Mouse (Mus musculus) cerebellum, adult 2 months (tissue): ENCODE results near the gene Dnaic1. TPM values are rescaled to one million over a fixed set of nuclear protein-coding genes. Genes with fewer than 3 reads are reported as not detected.
A peak's percentile ranks its signal among the peaks of the same experiment; 100 is the strongest.

Experiments
- DNase-seq, 2 experiments: peaks; one replicate each; pipeline ENCODE4 v3.0.0; 2021
- H3K27ac ChIP-seq: fragments of 200-500 bp; 2 replicates; pipeline ENCODE4 v1.5.1; 2012; ENCODE audit warnings: low read length, control low read depth, inconsistent platforms; ENCODE audit not compliant: insufficient read depth
- H3K27me3 ChIP-seq: fragments of 200-500 bp; 2 replicates; pipeline ENCODE4 v1.6.1; 2012; ENCODE audit warnings: inconsistent platforms, mild to moderate bottlenecking, low read length, moderate library complexity; ENCODE audit not compliant: control insufficient read depth, insufficient read depth
- H3K4me1 ChIP-seq: fragments of 200-500 bp; 2 replicates; pipeline ENCODE4 v1.6.1; 2011; ENCODE audit warnings: low read length; ENCODE audit not compliant: control insufficient read depth, insufficient read depth
- H3K4me3 ChIP-seq: fragments of 200-500 bp; replicated peaks from 2 replicates; pipeline ENCODE3; 2011; ENCODE audit warnings: mild to moderate bottlenecking, low read depth, low read length, control low read depth; ENCODE audit not compliant: insufficient read depth
- CTCF ChIP-seq: fragments of 200-500 bp; IDR thresholded peaks from 2 replicates; pipeline ENCODE4 v1.5.1; 2011; ENCODE audit warnings: low read depth, mild to moderate bottlenecking, control low read depth, low read length, moderate library complexity, borderline replicate concordance; ENCODE audit not compliant: insufficient read depth
- POLR2A ChIP-seq: fragments of 200-500 bp; IDR thresholded peaks from 2 replicates; pipeline ENCODE4 v1.6.1; 2011; ENCODE audit warnings: low read length, control low read depth, borderline replicate concordance; ENCODE audit not compliant: insufficient read depth
- WGBS: fragments of 180-500 bp; shearing (Covaris S2); methylation state at CpG from one replicate; pipeline ENCODE4 v1.1.7; 2018; 5-methylcytosine and 5-hydroxymethylcytosine counted together
- polyA plus RNA-seq: library from polyadenylated mRNA; depleted of rRNA; stranded (reverse); fragments of >200 nt; gene quantifications from 2 replicates; pipeline ENCODE4 v1.2.3, GENCODE M21; 2012

Dnaic1 gene
- polyA plus RNA-seq, 1 experiment, result 9.3 TPM

DNA sequence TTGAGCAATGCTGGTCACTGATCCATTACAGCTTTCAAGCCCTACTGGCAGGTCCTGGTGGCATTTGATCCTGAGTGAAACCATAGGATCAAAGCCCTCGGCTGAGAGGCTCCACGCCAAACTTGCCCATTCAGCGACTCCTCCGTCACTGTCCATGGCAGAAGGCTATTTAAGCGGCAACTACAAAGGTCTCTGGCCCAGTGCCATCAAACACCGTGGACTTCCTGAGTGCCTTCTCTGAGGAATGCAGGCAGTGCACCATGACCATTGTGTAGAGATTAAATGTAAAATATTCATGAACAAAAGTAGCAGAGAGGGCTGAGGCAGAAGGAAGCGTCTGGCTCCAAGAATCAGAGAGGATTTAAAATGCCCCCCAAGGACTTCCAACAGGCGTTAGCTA lies 41.6 kb upstream of the Dnaic1 start:
- Histone ChIP-seq H3K4me3 (no peak overlapping the region), H3K27ac (no peak overlapping the region), H3K4me1 (peaks cover 11% of the 10 kb centered on the region), H3K27me3 (no peaks in the 10 kb centered on the region)
- WGBS, result 12% methylated on average over 8 of the region's 8 CpGs
- peak; percentile 66 to 72 for DNase-seq
- no peak for TF ChIP-seq POLR2A

DNA sequence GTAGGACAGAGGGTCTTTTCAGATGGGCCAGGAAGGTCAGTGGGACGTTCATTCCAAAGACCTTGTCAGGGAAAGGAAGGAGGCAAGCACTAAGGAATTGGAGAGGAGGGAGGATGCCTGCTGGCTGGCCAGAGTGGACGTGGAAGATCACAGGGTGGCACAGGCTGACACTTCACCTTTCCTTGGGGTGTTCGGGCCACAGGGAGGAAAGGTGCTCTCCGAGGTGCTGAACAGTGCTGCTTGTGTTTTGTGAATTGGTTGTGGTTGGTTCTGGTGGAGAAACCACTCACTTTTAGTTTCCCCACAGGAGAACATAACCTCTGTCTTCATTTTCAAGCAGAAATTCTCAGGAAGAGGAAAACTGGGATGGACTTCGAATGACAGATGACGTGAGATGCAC lies 37.2 kb upstream of the Dnaic1 start:
- TF ChIP-seq CTCF, result no peak
- no peak for TF ChIP-seq POLR2A
- 51% methylated on average over 6 of the region's 6 CpGs for WGBS
- H3K4me3 ChIP-seq, result no peak overlapping the region

DNA sequence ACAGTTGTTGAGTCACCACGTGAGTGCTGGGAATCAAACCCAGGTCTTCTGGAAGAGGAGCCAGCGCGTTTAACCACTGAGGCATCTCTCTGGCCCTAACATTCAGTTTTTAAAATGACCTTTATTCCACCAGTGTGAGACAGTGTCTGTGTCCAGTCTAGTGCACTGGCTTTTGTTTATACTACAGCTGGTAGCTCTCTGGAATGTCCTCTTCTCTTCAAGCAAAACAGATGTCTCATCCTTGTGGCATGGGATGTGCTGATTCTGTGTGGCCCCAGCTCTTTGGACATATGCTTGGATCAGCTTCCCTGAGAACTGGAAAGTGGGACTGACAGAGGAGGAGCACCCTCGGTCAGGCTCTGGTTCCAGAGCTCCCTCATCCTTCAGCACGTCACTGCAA lies 34.7 kb upstream of the Dnaic1 start:
- H3K27ac ChIP-seq, result no peak overlapping the region
- H3K4me3 ChIP-seq, result no peak overlapping the region
- peaks cover 5% of the 10 kb centered on the region for H3K4me1 ChIP-seq
- no peaks in the 10 kb centered on the region for H3K27me3 ChIP-seq
- TF ChIP-seq CTCF (no peak), POLR2A (no peak)
- 86% methylated on average over 5 of the region's 5 CpGs for WGBS
- DNase-seq, result no peak

More for the DNA sequence above, 37.2 kb upstream of the Dnaic1 start:
- Histone ChIP-seq H3K27ac (no peak overlapping the region), H3K4me1 (peaks cover 11% of the 10 kb centered on the region), H3K27me3 (no peaks in the 10 kb centered on the region)
- no peak for DNase-seq

DNA sequence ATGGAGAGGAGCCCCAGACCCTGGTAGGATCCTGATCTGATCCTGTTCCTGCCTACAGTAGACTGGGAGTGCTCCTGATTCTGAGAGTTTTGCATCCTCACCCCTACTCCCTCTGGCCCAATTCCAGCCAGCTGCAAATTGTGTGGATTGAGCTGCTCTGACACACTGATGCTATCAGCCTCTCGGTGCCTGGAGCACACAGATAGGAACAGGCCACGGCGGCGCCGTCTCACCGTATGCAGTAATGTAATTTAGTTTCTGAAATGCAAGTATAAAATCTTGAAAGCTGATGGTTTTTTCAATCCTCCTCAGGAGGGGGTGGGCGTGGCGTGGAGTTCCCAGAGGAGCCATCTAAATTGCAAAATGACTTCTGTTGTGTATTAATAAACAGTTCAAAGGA lies 27.4 kb upstream of the Dnaic1 start:
- Histone ChIP-seq H3K27me3 (no peaks in the 10 kb centered on the region), H3K4me1 (peaks cover 23% of the 10 kb centered on the region), H3K4me3 (no peak overlapping the region), H3K27ac (no peak overlapping the region)
- no peak for TF ChIP-seq CTCF
- no peak for TF ChIP-seq POLR2A
- no peak for DNase-seq
- WGBS, result 96% methylated on average over 8 of the region's 8 CpGs

DNA sequence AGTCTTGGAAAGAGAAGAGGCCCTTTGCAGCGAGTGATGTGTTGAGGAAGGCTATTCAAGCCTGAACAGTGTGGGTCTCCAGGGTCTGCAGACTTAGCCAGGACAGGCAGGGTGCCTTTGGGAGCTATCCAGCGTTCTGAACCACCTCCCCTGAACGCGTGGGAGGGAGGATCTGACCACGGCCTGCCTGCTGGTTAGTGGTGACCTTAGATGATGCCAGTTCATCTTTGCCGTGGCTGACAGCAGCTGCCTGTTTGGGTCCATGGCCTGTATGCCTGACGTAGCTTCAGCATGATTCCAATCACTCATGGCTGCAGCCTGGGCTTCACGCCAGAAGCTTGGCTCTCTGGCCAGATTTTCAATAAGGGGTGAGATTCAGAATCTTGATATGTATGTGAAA lies 23.6 kb upstream of the Dnaic1 start:
- TF ChIP-seq POLR2A, result no peak
- TF ChIP-seq CTCF, result no peak
- H3K27ac ChIP-seq, result peak overlapping the region; percentile 25
- H3K4me3 ChIP-seq, result no peak overlapping the region
- no peaks in the 10 kb centered on the region for H3K27me3 ChIP-seq
- 2% methylated on average over 8 of the region's 8 CpGs for WGBS
- H3K4me1 ChIP-seq, result peaks cover 23% of the 10 kb centered on the region
- peak; percentile 71 for DNase-seq

DNA sequence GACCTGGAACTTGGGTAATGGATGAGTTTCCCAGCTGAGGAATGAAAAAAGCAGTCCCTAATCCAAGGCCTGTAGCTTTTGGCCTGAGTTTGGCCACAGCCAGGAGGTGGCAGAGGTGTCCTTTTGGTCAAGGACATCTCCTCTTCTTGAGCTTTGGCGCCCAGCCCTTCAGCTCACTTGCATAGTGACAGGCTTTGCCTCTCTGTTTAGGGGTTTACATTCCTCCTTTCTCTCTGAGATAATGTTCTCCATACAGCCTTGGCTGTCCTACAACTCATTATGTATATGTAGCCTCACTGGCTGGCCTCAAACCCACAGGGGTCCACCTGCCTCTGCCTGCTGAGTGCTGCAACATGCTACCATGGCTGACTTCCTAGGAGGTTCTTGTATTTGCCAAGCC lies 22.5 kb upstream of the Dnaic1 start:
- Histone ChIP-seq H3K4me3 (no peak overlapping the region), H3K27ac (peak overlapping the region; percentile 63), H3K27me3 (no peaks in the 10 kb centered on the region), H3K4me1 (peaks cover 23% of the 10 kb centered on the region)
- peak; percentile 50 to 52 for DNase-seq
- 64% methylated on average over 1 of the region's 1 CpGs for WGBS
- no peak for TF ChIP-seq POLR2A
- no peak; the same call in 1 of the 2 replicates for TF ChIP-seq CTCF

DNA sequence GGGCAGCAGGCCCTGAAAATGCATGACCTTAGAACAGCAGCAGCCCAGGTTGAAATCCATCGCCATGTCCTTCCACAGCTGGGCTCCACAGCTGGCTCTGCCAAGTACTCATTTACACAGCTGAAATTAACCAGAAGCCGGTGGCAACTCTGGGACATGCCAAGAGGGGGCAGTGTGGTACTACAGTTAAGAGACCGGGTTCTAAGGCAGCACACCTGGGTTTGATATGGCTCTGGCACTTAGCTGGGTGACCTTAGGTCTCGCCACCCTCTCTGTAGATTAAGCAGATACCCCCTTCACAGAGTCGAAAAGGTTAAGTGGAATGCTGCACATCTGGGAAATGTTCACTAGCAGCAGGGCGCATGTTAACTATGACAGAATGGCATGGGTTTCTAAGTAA lies 17.0 kb upstream of the Dnaic1 start:
- 50% methylated on average over 6 of the region's 6 CpGs for WGBS
- no peak for TF ChIP-seq POLR2A
- peak; percentile 69; the same call in 1 of the 2 replicates for TF ChIP-seq CTCF
- H3K4me1 ChIP-seq, result peaks cover 22% of the 10 kb centered on the region
- H3K27me3 ChIP-seq, result no peaks in the 10 kb centered on the region
- no peak overlapping the region for H3K4me3 ChIP-seq
- no peak overlapping the region for H3K27ac ChIP-seq
- peak; percentile 37 to 65 for DNase-seq

DNA sequence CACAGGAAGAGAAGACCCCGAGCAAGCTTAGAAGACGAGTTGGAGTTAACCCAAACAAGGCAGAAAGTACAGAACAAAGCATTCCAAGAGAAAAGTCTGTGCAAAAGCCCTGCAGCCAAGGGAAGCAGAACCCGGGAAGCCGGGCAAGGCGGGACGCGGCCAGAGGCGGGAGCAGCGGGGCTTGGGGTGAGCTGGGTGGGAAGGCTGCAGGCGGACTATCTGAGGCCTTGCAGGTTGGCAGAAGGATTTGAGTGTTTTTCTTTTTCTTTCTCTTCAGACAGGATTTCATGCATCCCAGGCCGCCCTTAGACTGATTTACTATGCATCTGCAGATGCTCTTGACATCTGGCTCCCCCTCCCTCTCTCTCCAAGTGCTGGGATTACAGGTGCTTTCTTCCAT lies 16.5 kb upstream of the Dnaic1 start:
- DNase-seq, result no peak
- Histone ChIP-seq H3K27ac (no peak overlapping the region), H3K4me1 (peaks cover 24% of the 10 kb centered on the region), H3K4me3 (no peak overlapping the region), H3K27me3 (no peaks in the 10 kb centered on the region)
- no peak for TF ChIP-seq POLR2A
- TF ChIP-seq CTCF, result no peak
- 84% methylated on average over 11 of the region's 11 CpGs for WGBS

DNA sequence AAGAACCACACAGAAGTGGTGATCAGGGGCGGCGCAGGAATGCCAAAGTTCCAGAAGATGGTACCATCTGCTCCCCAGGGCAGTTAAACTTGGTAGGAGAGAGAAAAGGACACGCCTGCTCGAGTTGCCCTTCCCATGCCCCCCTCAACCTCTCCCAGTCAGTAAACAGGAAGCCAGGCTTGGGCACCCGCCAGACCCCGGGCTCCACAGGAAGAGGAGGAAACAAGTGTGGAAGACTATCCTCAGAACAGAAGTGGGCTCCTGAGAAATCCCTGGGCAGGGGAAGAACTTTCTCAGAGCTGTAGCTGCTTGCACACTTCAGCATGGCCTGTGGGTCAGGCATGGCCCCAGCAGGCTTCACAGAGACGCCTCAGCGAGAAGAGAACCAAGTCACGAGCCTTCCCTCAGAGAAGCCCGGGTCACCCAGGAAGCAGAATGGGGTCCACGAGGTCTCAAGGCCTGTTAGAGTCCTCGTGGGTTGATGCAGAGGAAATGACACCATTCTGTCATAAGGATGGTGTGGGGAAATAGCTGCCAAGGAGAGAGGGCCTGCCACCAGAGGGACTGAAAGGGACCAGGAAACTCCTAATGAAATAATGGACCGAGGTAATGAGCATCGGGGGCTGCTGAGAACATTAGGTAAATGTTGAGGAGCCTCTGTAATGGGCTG lies 14.4 kb upstream of the Dnaic1 start:
- H3K27me3 ChIP-seq, result no peaks in the 10 kb centered on the region
- DNase-seq, result peak; percentile 39 to 47
- peaks cover 29% of the 10 kb centered on the region for H3K4me1 ChIP-seq
- TF ChIP-seq POLR2A (no peak), CTCF (no peak)
- WGBS, result 42% methylated on average over 14 of the region's 14 CpGs
- H3K4me3 ChIP-seq, result no peak overlapping the region
- H3K27ac ChIP-seq, result peak overlapping the region; percentile 38; the same call in 1 of the 2 replicates
